Mouse (Mus musculus) splenic B cell, adult 2 months (primary cell): ENCODE data around the gene Gsto2.
"Not testable (repeated sequence)": the region's sequence is repeated elsewhere in the genome, so short reads cannot be mapped to it uniquely, and the experiment has no call there.

Experiments used
- DNase-seq: peaks from one replicate; pipeline ENCODE4 v3.0.0-alpha.2; 2011; ENCODE audit warnings: low read depth, low spot score
- H3K27me3 ChIP-seq: 2 replicates; pipeline ENCODE4 v1.6.1; 2012; ENCODE audit warnings: mild to moderate bottlenecking, low read length, moderate library complexity, mixed read lengths; ENCODE audit not compliant: control insufficient read depth, poor library complexity, insufficient read depth, severe bottlenecking
- H3K36me3 ChIP-seq: 2 replicates; pipeline ENCODE4 v1.6.1; 2012; ENCODE audit warnings: mild to moderate bottlenecking, low read length, moderate library complexity, mixed read lengths; ENCODE audit not compliant: control insufficient read depth, poor library complexity, insufficient read depth, severe bottlenecking

Gsto2 gene

GRCm38 (mm10) chr19:47849735-47850134 lies 15.6 kb upstream of the Gsto2 start:
- no peaks in the 10 kb centered on the region for H3K36me3 ChIP-seq
- H3K27me3 ChIP-seq = no peaks in the 10 kb centered on the region
- DNase-seq = peak; percentile 31

GRCm38 (mm10) chr19:47852131-47852530 lies 13.2 kb upstream of the Gsto2 start:
- not testable (repeated sequence) for H3K27me3 ChIP-seq, DNase-seq, H3K36me3 ChIP-seq

- H3K36me3 ChIP-seq = no peaks in the 10 kb centered on the region
- H3K27me3 ChIP-seq = no peaks in the 10 kb centered on the region
- DNase-seq = no peak
Measured at GRCm38 (mm10) chr19:47853053-47853452, 12.3 kb upstream of the Gsto2 start.

GRCm38 (mm10) chr19:47853951-47854795 lies 11.2 kb upstream of the Gsto2 start:
- H3K36me3 ChIP-seq = no peaks in the 10 kb centered on the region
- DNase-seq = no peak

GRCm38 (mm10) chr19:47854796-47855783 lies 10.2 kb upstream of the Gsto2 start, which contains the start of gene Gsto1:
Gene Gsto1 (plus strand): TSS chr19:47854970.
- DNase-seq = peak; percentile 62

More at GRCm38 (mm10) chr19:47853951-47854795, 11.2 kb upstream of the Gsto2 start:
- H3K27me3 ChIP-seq = no peaks in the 10 kb centered on the region

GRCm38 (mm10) chr19:47857957-47858942 lies 7.1 kb upstream of the Gsto2 start:
- H3K27me3 ChIP-seq = no peaks in the 10 kb centered on the region

More at GRCm38 (mm10) chr19:47854796-47855783, 10.2 kb upstream of the Gsto2 start, which contains the start of gene Gsto1:
- no peaks in the 10 kb centered on the region for H3K27me3 ChIP-seq
- no peaks in the 10 kb centered on the region for H3K36me3 ChIP-seq

GRCm38 (mm10) chr19:47859180-47859579 lies 6.2 kb upstream of the Gsto2 start:
- Histone ChIP-seq H3K27me3 (no peaks in the 10 kb centered on the region), H3K36me3 (no peaks in the 10 kb centered on the region)
- DNase-seq = no peak

More at GRCm38 (mm10) chr19:47857957-47858942, 7.1 kb upstream of the Gsto2 start:
- no peaks in the 10 kb centered on the region for H3K36me3 ChIP-seq
- DNase-seq = no peak

GRCm38 (mm10) chr19:47862581-47862980 lies 2.8 kb upstream of the Gsto2 start:
- no peaks in the 10 kb centered on the region for H3K36me3 ChIP-seq
- no peaks in the 10 kb centered on the region for H3K27me3 ChIP-seq
- DNase-seq = no peak

GRCm38 (mm10) chr19:47864051-47864450 lies 1.3 kb upstream of the Gsto2 start:
- DNase-seq = no peak
- Histone ChIP-seq H3K36me3 (no peaks in the 10 kb centered on the region), H3K27me3 (no peaks in the 10 kb centered on the region)

- no peak for DNase-seq
- Histone ChIP-seq H3K36me3 (no peaks in the 10 kb centered on the region), H3K27me3 (no peaks in the 10 kb centered on the region)
Measured at GRCm38 (mm10) chr19:47864721-47865120, 613 bp upstream of the Gsto2 start.

GRCm38 (mm10) chr19:47867628-47868175 lies 2.4 kb downstream of the Gsto2 start:
- H3K36me3 ChIP-seq = no peaks in the 10 kb centered on the region
- H3K27me3 ChIP-seq = no peaks in the 10 kb centered on the region
- no peak for DNase-seq

- Histone ChIP-seq H3K27me3 (no peaks in the 10 kb centered on the region), H3K36me3 (no peaks in the 10 kb centered on the region)
- no peak for DNase-seq
Measured at GRCm38 (mm10) chr19:47868951-47869350, 3.6 kb downstream of the Gsto2 start.

- Histone ChIP-seq H3K36me3 (no peaks in the 10 kb centered on the region), H3K27me3 (no peaks in the 10 kb centered on the region)
- DNase-seq = no peak
Measured at GRCm38 (mm10) chr19:47869516-47869915, 4.2 kb downstream of the Gsto2 start.
